Mouse (Mus musculus) neural tube, embryonic 14.5 days (tissue): ENCODE data around the gene Nrros. TPM values are rescaled to one million over a fixed set of nuclear protein-coding genes. Genes with fewer than 3 reads are reported as not detected.

Source experiments
- ATAC-seq: fragments of 200-750 bp; cut with Nextera tagmentation; 2 replicates; pipeline ENCODE4 v1.8.0; 2017; ENCODE audit warnings: low read depth, mild to moderate bottlenecking, moderate TSS enrichment, moderate library complexity
- H3K27ac ChIP-seq: fragments of 300-500 bp; sonication (generic); 2 replicates; pipeline ENCODE4 v1.5.1; 2014; ENCODE audit warnings: low read depth, mild to moderate bottlenecking, control low read depth, low read length, moderate library complexity, mixed read lengths
- H3K27me3 ChIP-seq: fragments of 300-500 bp; sonication (generic); 2 replicates; pipeline ENCODE4 v1.6.1; 2014; ENCODE audit warnings: low read length; ENCODE audit not compliant: control insufficient read depth, insufficient read depth
- H3K36me3 ChIP-seq: fragments of 300-500 bp; sonication (generic); 2 replicates; pipeline ENCODE4 v1.6.1; 2014; ENCODE audit warnings: low read length, mixed read lengths; ENCODE audit not compliant: control insufficient read depth, insufficient read depth
- H3K4me1 ChIP-seq: fragments of 300-500 bp; sonication (generic); 2 replicates; pipeline ENCODE4 v1.6.1; 2014; ENCODE audit warnings: low read length; ENCODE audit not compliant: control insufficient read depth, insufficient read depth
- H3K4me2 ChIP-seq: fragments of 300-500 bp; sonication (generic); 2 replicates; pipeline ENCODE4 v1.6.1; 2014; ENCODE audit warnings: mild to moderate bottlenecking, low read depth, low read length, control low read depth
- H3K4me3 ChIP-seq: fragments of 300-500 bp; sonication (generic); 2 replicates; pipeline ENCODE4 v1.5.1; 2014; ENCODE audit warnings: low read depth, low read length, control low read depth, mixed read lengths
- H3K9ac ChIP-seq: fragments of 300-500 bp; sonication (generic); replicated peaks from 2 replicates; pipeline ENCODE4 v1.6.1; 2014; ENCODE audit warnings: low read depth, mild to moderate bottlenecking, control low read depth, low read length, mixed read lengths
- H3K9me3 ChIP-seq: fragments of 300-500 bp; sonication (generic); 2 replicates; pipeline ENCODE4 v1.6.1; 2016; ENCODE audit warnings: low read length; ENCODE audit not compliant: control insufficient read depth
- WGBS: fragments of 180-500 bp; shearing (Covaris S2); extraction: QIAGEN DNeasy Blood & Tissue Kit; methylation state at CpG from one replicate; pipeline ENCODE4 v1.1.7; 2014; 5-methylcytosine and 5-hydroxymethylcytosine counted together
- polyA plus RNA-seq: library from polyadenylated mRNA; unstranded; fragments of >200 nt; fragmentation: Nextera tagmentation; extraction: Ambion mirVana; gene quantifications from 2 replicates; pipeline ENCODE4 v1.2.1, GENCODE M21; 2014

Gene Nrros
- polyA plus RNA-seq, 1 experiment from 2014 or later, result 2.5 TPM

- no peak for ATAC-seq
- Histone ChIP-seq H3K4me2 (no peak overlapping the region), H3K9me3 (no peaks in the 10 kb centered on the region), H3K4me1 (no peaks in the 10 kb centered on the region), H3K27ac (no peak overlapping the region), H3K27me3 (no peaks in the 10 kb centered on the region), H3K4me3 (no peak overlapping the region), H3K36me3 (no peaks in the 10 kb centered on the region), H3K9ac (no peak overlapping the region)
- 94% methylated on average over 5 of the region's 5 CpGs for WGBS
Measured at GRCm38 (mm10) chr16:32186056-32186455, 20.7 kb upstream of the Nrros start.

- H3K9ac ChIP-seq, result no peak within 1 kb of the TSS
- no peaks in the 10 kb centered on the region for H3K36me3 ChIP-seq
- H3K4me2 ChIP-seq, result no peak within 1 kb of the TSS
- H3K4me1 ChIP-seq, result no peaks in the 10 kb centered on the region
- no peaks in the 10 kb centered on the region for H3K27me3 ChIP-seq
- WGBS, result 86% methylated on average over 6 of the region's 6 CpGs
- no peak within 1 kb of the TSS for H3K27ac ChIP-seq
- no peak for ATAC-seq
- no peaks in the 10 kb centered on the region for H3K9me3 ChIP-seq
- no peak within 1 kb of the TSS for H3K4me3 ChIP-seq
Measured at GRCm38 (mm10) chr16:32179333-32179901, 14.0 kb upstream of the Nrros start, which contains the start of gene Bex6. Gene Bex6 (plus strand): TSS chr16:32179823.

- Histone ChIP-seq H3K36me3 (no peaks in the 10 kb centered on the region), H3K9ac (no peak overlapping the region), H3K27me3 (no peaks in the 10 kb centered on the region), H3K4me1 (no peaks in the 10 kb centered on the region), H3K4me3 (no peak overlapping the region), H3K9me3 (no peaks in the 10 kb centered on the region), H3K4me2 (no peak overlapping the region), H3K27ac (no peak overlapping the region)
- ATAC-seq, result no peak
- WGBS, result 58% methylated on average over 18 of the region's 18 CpGs
Measured at GRCm38 (mm10) chr16:32176896-32177686, 11.7 kb upstream of the Nrros start.

- H3K4me2 ChIP-seq, result no peak overlapping the region
- H3K36me3 ChIP-seq, result no peaks in the 10 kb centered on the region
- no peaks in the 10 kb centered on the region for H3K27me3 ChIP-seq
- H3K27ac ChIP-seq, result no peak overlapping the region
- H3K4me1 ChIP-seq, result no peaks in the 10 kb centered on the region
- no peak overlapping the region for H3K4me3 ChIP-seq
- H3K9ac ChIP-seq, result no peak overlapping the region
- H3K9me3 ChIP-seq, result no peaks in the 10 kb centered on the region
- ATAC-seq, result no peak
- 96% methylated on average over 4 of the region's 4 CpGs for WGBS
Measured at GRCm38 (mm10) chr16:32175029-32175428, 9.6 kb upstream of the Nrros start.

- H3K9ac ChIP-seq, result no peak overlapping the region
- no peaks in the 10 kb centered on the region for H3K9me3 ChIP-seq
- H3K4me1 ChIP-seq, result no peaks in the 10 kb centered on the region
- H3K4me2 ChIP-seq, result no peak overlapping the region
- H3K36me3 ChIP-seq, result no peaks in the 10 kb centered on the region
- H3K27me3 ChIP-seq, result no peaks in the 10 kb centered on the region
- no peak for ATAC-seq
- H3K4me3 ChIP-seq, result no peak overlapping the region
- WGBS, result 86% methylated on average over 8 of the region's 8 CpGs
- no peak overlapping the region for H3K27ac ChIP-seq
Measured at GRCm38 (mm10) chr16:32174340-32175005, 9.1 kb upstream of the Nrros start.

GRCm38 (mm10) chr16:32173401-32173800, 8.0 kb upstream of the Nrros start:
- WGBS, result 86% methylated on average over 10 of the region's 11 CpGs
- no peak overlapping the region for H3K27ac ChIP-seq

GRCm38 (mm10) chr16:32171031-32171731, 5.8 kb upstream of the Nrros start:
- Histone ChIP-seq H3K4me2 (no peak overlapping the region), H3K27me3 (no peaks in the 10 kb centered on the region), H3K27ac (no peak overlapping the region), H3K9me3 (no peaks in the 10 kb centered on the region), H3K4me1 (no peaks in the 10 kb centered on the region), H3K9ac (no peak overlapping the region), H3K4me3 (no peak overlapping the region), H3K36me3 (no peaks in the 10 kb centered on the region)
- WGBS, result 88% methylated on average over 5 of the region's 5 CpGs
- no peak for ATAC-seq

More at GRCm38 (mm10) chr16:32173401-32173800, 8.0 kb upstream of the Nrros start:
- no peak overlapping the region for H3K4me3 ChIP-seq
- no peaks in the 10 kb centered on the region for H3K4me1 ChIP-seq
- no peaks in the 10 kb centered on the region for H3K9me3 ChIP-seq
- H3K27me3 ChIP-seq, result no peaks in the 10 kb centered on the region
- H3K9ac ChIP-seq, result no peak overlapping the region
- no peak overlapping the region for H3K4me2 ChIP-seq
- H3K36me3 ChIP-seq, result no peaks in the 10 kb centered on the region
- no peak for ATAC-seq

GRCm38 (mm10) chr16:32167819-32168545, 2.6 kb upstream of the Nrros start:
- 94% methylated on average over 4 of the region's 4 CpGs for WGBS
- no peaks in the 10 kb centered on the region for H3K36me3 ChIP-seq
- H3K27ac ChIP-seq, result no peak overlapping the region
- H3K4me2 ChIP-seq, result no peak overlapping the region
- no peaks in the 10 kb centered on the region for H3K9me3 ChIP-seq
- ATAC-seq, result no peak
- H3K4me3 ChIP-seq, result no peak overlapping the region
- H3K4me1 ChIP-seq, result 0 out of 2 replicates have a peak, but pooled peaks cover 3% of the 10 kb centered on the region
- H3K9ac ChIP-seq, result no peak overlapping the region
- peaks cover 7% of the 10 kb centered on the region; the same call in 1 of the 2 replicates for H3K27me3 ChIP-seq
